Mouse (Mus musculus) forebrain, embryonic 16.5 days (tissue): ENCODE measurements around the gene Fbxl7. TPM values are rescaled to one million over a fixed set of nuclear protein-coding genes. Genes with fewer than 3 reads are reported as not detected.
A peak's percentile ranks its signal among the peaks of the same experiment; 100 is the strongest.

Experiments
- ATAC-seq: fragments of 200-750 bp; cut with Nextera tagmentation; 2 replicates; pipeline ENCODE4 v1.8.0; 2017; ENCODE audit warnings: mild to moderate bottlenecking, moderate library complexity
- H3K27ac ChIP-seq: fragments of 300-500 bp; sonication (generic); 2 replicates; pipeline ENCODE4 v1.5.1; 2014; ENCODE audit warnings: low read length, control low read depth
- H3K27me3 ChIP-seq: fragments of 300-500 bp; sonication (generic); replicated peaks from 2 replicates; pipeline ENCODE4 v1.6.1; 2014; ENCODE audit warnings: low read length; ENCODE audit not compliant: control insufficient read depth, insufficient read depth
- H3K36me3 ChIP-seq: fragments of 300-500 bp; sonication (generic); 2 replicates; pipeline ENCODE4 v1.6.1; 2014; ENCODE audit not compliant: control insufficient read depth, insufficient read depth
- H3K4me1 ChIP-seq: fragments of 300-500 bp; sonication (generic); replicated peaks from 2 replicates; pipeline ENCODE4 v1.6.1; 2014; ENCODE audit warnings: low read length; ENCODE audit not compliant: control insufficient read depth, insufficient read depth
- H3K4me2 ChIP-seq: fragments of 300-500 bp; sonication (generic); 2 replicates; pipeline ENCODE4 v1.6.1; 2014; ENCODE audit warnings: mild to moderate bottlenecking, low read length, control low read depth
- H3K4me3 ChIP-seq: fragments of 300-500 bp; sonication (generic); replicated peaks from 2 replicates; pipeline ENCODE4 v1.5.1; 2014; ENCODE audit warnings: mild to moderate bottlenecking, low read length, control low read depth
- H3K9ac ChIP-seq: fragments of 300-500 bp; sonication (generic); replicated peaks from 2 replicates; pipeline ENCODE4 v1.6.1; 2014; ENCODE audit warnings: low read depth, low read length, control low read depth
- H3K9me3 ChIP-seq: fragments of 300-500 bp; sonication (generic); 2 replicates; pipeline ENCODE4 v1.6.1; 2016; ENCODE audit warnings: low read length; ENCODE audit not compliant: control insufficient read depth
- WGBS: fragments of 180-500 bp; shearing (Covaris S2); extraction: QIAGEN DNeasy Blood & Tissue Kit; methylation state at CpG from one replicate; pipeline ENCODE4 v1.1.7; 2014; 5-methylcytosine and 5-hydroxymethylcytosine counted together
- polyA plus RNA-seq: library from polyadenylated mRNA; unstranded; fragments of >200 nt; fragmentation: Nextera tagmentation; extraction: Ambion mirVana; gene quantifications from 2 replicates; pipeline ENCODE4 v1.2.1, GENCODE M21; 2015

Gene Fbxl7
- polyA plus RNA-seq, 1 experiment from 2014 or later, result 5.7 TPM

DNA sequence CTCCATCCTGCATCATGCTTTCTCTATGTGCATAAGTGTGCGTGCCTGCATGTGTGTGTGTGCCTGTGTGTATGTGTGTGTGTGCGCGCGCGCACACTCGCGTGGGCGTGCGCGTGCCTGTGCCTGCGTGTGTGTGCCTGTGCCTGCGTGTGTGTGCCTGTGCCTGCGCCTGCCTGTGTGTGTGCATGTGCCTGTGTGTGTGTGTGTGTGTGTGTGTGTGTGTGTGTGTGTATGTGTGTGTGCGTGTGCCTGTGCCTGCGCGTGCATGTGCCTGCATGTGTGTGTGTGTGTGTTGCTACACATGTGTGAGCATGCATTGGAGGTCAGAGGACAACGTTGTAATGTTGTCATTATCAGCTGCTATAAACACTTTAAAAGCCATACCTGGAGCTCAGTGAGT, 272.1 kb downstream of the Fbxl7 start:
- H3K4me3 ChIP-seq, result no peak overlapping the region
- H3K27ac ChIP-seq, result no peak overlapping the region
- WGBS, result 95% methylated on average over 17 of the region's 17 CpGs
- no peaks in the 10 kb centered on the region for H3K27me3 ChIP-seq
- H3K9me3 ChIP-seq, result no peaks in the 10 kb centered on the region
- 0 out of 2 replicates have a peak, but pooled peaks have one; percentile 31 for ATAC-seq
- H3K36me3 ChIP-seq, result no peaks in the 10 kb centered on the region
- H3K4me1 ChIP-seq, result peaks cover 11% of the 10 kb centered on the region
- H3K9ac ChIP-seq, result no peak overlapping the region
- H3K4me2 ChIP-seq, result no peak overlapping the region

DNA sequence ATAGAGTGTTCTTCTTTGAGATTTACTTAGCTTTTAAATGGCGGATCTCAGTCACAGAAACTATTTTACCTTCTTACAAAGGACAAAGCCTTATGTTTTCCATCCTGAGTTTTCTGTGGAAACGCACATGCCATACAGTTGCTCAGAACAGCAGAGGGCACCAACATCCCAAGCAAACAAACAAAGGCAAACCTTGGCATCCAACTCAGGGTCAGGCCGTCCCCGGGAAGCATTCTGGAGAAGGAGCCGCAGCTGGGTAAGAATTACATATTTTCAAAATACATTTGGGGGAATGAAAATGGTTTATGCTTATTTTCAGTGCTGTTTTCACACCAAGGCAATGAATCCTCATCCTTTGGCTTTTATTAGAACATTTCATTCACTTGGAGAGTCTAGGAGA, 275.1 kb downstream of the Fbxl7 start:
- Histone ChIP-seq H3K9ac (no peak overlapping the region), H3K4me1 (peaks cover 9% of the 10 kb centered on the region), H3K9me3 (no peaks in the 10 kb centered on the region), H3K4me2 (no peak overlapping the region), H3K4me3 (no peak overlapping the region), H3K36me3 (no peaks in the 10 kb centered on the region), H3K27me3 (no peaks in the 10 kb centered on the region), H3K27ac (no peak overlapping the region)
- peak; percentile 85 for ATAC-seq
- WGBS, result 19% methylated on average over 5 of the region's 5 CpGs

GRCm38 (mm10) chr15:26619221-26619620, 276.2 kb downstream of the Fbxl7 start:
- ATAC-seq, result peak; percentile 31; the same call in 1 of the 2 replicates
- 37% methylated on average over 7 of the region's 7 CpGs for WGBS
- Histone ChIP-seq H3K4me2 (no peak overlapping the region), H3K9me3 (no peaks in the 10 kb centered on the region), H3K4me3 (no peak overlapping the region), H3K27me3 (no peaks in the 10 kb centered on the region), H3K9ac (no peak overlapping the region), H3K36me3 (no peaks in the 10 kb centered on the region), H3K4me1 (peaks cover 9% of the 10 kb centered on the region), H3K27ac (no peak overlapping the region)

DNA sequence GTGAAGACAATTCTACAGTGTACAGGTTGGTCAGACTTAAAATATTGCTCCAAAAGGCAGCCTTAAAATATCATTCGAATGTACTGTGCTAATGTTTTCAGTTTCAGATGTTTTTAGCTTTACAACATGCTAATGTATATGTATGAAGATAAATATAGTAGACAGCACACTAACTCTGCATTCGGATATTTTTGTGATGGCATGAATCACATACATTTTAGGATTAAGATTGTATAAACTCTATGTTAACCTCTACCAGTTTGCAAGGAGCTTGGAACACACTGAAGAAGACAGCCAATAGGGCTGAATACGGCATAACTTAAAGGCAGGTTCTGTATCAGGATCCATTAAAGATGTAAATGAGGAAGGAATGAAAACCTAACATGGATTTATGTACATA, 299.1 kb downstream of the Fbxl7 start:
- Histone ChIP-seq H3K9me3 (no peaks in the 10 kb centered on the region), H3K9ac (no peak overlapping the region), H3K36me3 (no peaks in the 10 kb centered on the region), H3K4me3 (no peak overlapping the region), H3K27me3 (no peaks in the 10 kb centered on the region), H3K4me2 (no peak overlapping the region), H3K4me1 (no peaks in the 10 kb centered on the region), H3K27ac (no peak overlapping the region)
- WGBS, result 87% methylated on average over 3 of the region's 3 CpGs
- no peak for ATAC-seq

GRCm38 (mm10) chr15:26579947-26580709, 315.3 kb downstream of the Fbxl7 start:
- Histone ChIP-seq H3K9me3 (no peaks in the 10 kb centered on the region), H3K4me1 (no peaks in the 10 kb centered on the region), H3K9ac (no peak overlapping the region), H3K36me3 (no peaks in the 10 kb centered on the region), H3K27me3 (no peaks in the 10 kb centered on the region), H3K4me2 (no peak overlapping the region), H3K27ac (no peak overlapping the region), H3K4me3 (no peak overlapping the region)
- 0 out of 2 replicates have a peak, but pooled peaks have one; percentile 36 for ATAC-seq
- WGBS, result 68% methylated on average over 8 of the region's 8 CpGs

DNA sequence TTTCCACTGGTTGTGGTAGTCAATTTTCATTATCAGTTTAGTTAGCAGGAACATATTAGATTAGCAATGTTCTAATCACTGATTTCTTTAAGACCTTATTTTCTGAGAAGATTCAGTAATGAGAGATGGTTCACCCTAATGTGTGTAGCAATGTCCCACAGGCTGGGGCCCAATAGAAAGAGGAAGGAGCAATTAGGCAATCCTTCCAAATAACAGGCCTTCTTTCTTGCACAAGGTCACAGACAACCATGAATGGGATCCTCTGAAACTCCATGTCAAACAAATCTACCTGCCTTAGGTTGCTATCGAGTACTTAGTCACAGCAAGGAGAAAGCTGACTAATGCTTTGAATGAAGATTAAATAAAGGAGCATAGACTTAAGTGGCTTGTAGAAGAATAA, 316.9 kb downstream of the Fbxl7 start:
- no peak overlapping the region for H3K9ac ChIP-seq
- no peak overlapping the region for H3K4me3 ChIP-seq
- no peaks in the 10 kb centered on the region for H3K4me1 ChIP-seq
- ATAC-seq, result no peak
- no peak overlapping the region for H3K4me2 ChIP-seq
- H3K36me3 ChIP-seq, result no peaks in the 10 kb centered on the region
- H3K27me3 ChIP-seq, result no peaks in the 10 kb centered on the region
- H3K9me3 ChIP-seq, result no peaks in the 10 kb centered on the region
- H3K27ac ChIP-seq, result no peak overlapping the region
- WGBS, result 88% methylated on average over 1 of the region's 1 CpGs

DNA sequence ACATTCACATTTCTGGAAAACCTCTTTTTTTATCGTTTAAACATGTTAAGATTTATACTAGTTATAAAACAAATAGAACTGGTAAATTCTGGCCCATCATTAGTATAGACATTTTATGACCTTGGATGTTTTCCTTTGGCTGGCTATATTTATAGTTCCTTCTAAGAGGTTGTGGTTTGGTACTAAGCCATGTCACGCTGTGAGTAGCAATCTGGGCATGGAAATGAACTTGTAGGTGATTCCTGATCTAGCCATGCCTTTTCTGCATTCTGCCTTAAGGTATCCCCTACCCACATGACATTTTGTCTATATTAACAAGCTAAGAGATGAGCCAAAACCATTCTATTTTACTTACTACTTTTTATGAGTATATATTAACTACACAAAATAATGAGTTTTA, 329.3 kb downstream of the Fbxl7 start:
- no peak overlapping the region for H3K9ac ChIP-seq
- 91% methylated on average over 2 of the region's 2 CpGs for WGBS
- H3K9me3 ChIP-seq, result no peaks in the 10 kb centered on the region
- no peak for ATAC-seq
- H3K4me1 ChIP-seq, result no peaks in the 10 kb centered on the region
- H3K4me2 ChIP-seq, result no peak overlapping the region
- H3K4me3 ChIP-seq, result no peak overlapping the region
- no peaks in the 10 kb centered on the region for H3K27me3 ChIP-seq
- no peak overlapping the region for H3K27ac ChIP-seq
- H3K36me3 ChIP-seq, result no peaks in the 10 kb centered on the region

DNA sequence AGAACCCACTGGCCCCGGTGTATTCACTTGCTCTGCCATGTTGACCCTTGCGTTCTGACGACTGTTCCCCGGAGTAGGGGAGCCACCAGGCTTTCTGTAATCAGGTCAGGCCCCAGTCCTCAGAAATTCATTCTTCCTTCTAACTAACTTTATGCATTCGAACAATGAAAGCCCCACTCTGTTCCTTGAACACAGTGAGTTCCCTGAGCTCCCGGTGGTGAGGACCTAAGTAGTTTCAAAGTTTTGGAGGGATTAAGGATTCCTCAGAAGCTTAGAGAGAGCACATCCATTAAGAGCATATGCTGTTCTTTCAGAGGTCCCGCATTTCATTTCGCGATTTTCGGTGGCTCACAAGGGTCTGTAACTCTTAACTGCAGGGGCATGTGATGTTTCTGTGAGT, 341.8 kb downstream of the Fbxl7 start:
- no peak overlapping the region for H3K9ac ChIP-seq
- H3K4me2 ChIP-seq, result no peak overlapping the region
- ATAC-seq, result no peak
- no peaks in the 10 kb centered on the region for H3K9me3 ChIP-seq
- no peak overlapping the region for H3K4me3 ChIP-seq
- no peaks in the 10 kb centered on the region for H3K4me1 ChIP-seq
- H3K36me3 ChIP-seq, result no peaks in the 10 kb centered on the region
- 17% methylated on average over 10 of the region's 10 CpGs for WGBS
- no peaks in the 10 kb centered on the region for H3K27me3 ChIP-seq
- H3K27ac ChIP-seq, result no peak overlapping the region

GRCm38 (mm10) chr15:26533997-26534700, 361.2 kb downstream of the Fbxl7 start:
- no peak overlapping the region for H3K27ac ChIP-seq

More at GRCm38 (mm10) chr15:26533997-26534700, 361.2 kb downstream of the Fbxl7 start:
- no peaks in the 10 kb centered on the region for H3K9me3 ChIP-seq
- 24% methylated on average over 3 of the region's 3 CpGs for WGBS
- H3K36me3 ChIP-seq, result no peaks in the 10 kb centered on the region
- H3K4me1 ChIP-seq, result no peaks in the 10 kb centered on the region
- no peak overlapping the region for H3K4me3 ChIP-seq
- peak; percentile 88 for ATAC-seq
- H3K9ac ChIP-seq, result no peak overlapping the region
- H3K27me3 ChIP-seq, result 0 out of 2 replicates have a peak, but pooled peaks cover 2% of the 10 kb centered on the region
- H3K4me2 ChIP-seq, result no peak overlapping the region
